Mouse (Mus musculus): Measurements from ENCODE around the gene Nr3c2.

Nr3c2 gene

DNA sequence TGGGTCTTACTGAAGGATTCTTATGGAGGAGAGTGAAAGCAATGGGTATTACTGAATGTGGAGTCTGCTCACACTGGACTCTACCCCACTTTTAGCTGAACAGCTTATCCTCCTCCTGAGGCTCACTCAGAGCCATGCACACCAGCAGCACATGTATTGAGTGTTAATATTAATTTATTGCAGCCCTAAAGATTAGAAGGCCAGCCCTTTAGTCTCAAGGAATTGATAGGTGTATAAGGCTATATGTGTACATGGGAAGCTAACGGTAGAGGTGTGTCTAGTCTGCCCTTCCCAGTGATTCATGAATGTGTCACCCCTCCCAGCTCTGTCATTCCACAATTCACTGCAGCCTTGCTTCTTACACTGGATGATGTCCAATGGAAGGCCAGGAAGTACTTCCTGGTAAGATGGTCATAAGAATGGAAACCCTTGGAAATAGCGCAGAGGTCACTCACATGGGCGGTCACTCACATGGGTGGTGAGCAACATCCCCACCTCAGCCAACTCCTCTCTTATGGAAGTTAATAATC, 156.3 kb downstream of the Nr3c2 start:
- DNase-seq (ENCODE audit: low spot score in 2 of 2) = no peak

GRCm38 (mm10) chr8:77056853-77057252, 157.6 kb downstream of the Nr3c2 start:
- DNase-seq (ENCODE audit: low spot score in 2 of 2) = no peak

DNA sequence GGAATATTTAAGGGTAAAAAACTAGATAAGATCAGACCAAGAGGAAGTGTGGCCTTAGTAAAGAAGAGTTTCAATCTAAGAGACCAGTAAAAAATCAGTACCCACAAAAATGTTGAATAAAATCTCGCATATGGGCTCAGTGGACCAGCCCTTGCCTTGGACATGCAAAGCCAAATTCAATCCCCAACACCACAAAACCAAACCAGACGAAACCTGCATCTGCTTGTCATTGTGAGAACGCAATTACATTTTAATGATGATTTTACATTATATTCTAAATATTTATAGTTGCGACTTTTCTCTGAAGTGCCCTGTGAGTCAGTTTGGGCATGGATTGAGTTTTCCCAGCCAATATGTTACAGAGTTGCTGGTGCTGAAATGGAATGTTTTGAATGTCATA, 183.4 kb downstream of the Nr3c2 start:
- no peak for DNase-seq (ENCODE audit: low spot score in 2 of 2)

- peak in 1 of 2 experiments; percentile 42 for DNase-seq (ENCODE audit: low spot score in 2 of 2)
Observed at GRCm38 (mm10) chr8:77086036-77086435, 186.8 kb downstream of the Nr3c2 start.

- DNase-seq (ENCODE audit: low spot score in 2 of 2) = no peak
Observed at GRCm38 (mm10) chr8:77096721-77097120, 197.5 kb downstream of the Nr3c2 start.

- DNase-seq (ENCODE audit: low spot score in 2 of 2) = no peak
Observed at GRCm38 (mm10) chr8:77098101-77098500, 198.9 kb downstream of the Nr3c2 start.

- DNase-seq (ENCODE audit: low spot score in 2 of 2) = no peak
Observed at GRCm38 (mm10) chr8:77100370-77100769, 201.1 kb downstream of the Nr3c2 start.

DNA sequence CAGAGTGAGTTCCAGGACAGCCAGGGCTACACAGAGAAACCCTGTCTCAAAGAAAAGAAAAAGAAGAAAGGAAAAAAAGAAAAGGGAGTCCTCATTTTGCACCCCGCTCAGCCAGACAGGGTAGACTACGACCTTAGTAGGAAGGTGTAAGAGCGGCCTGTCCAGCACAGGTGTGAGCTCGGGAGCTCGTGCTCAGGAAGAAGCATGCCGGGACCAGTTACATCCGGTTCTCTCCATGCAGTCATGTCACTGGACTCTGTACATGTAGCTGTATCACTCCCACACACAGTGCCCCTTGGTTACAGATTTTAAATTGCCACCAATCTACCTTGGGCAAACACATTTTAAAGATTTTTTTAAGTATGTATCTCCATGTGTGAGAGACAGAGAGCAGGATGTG, 203.6 kb downstream of the Nr3c2 start:
- DNase-seq (ENCODE audit: low spot score in 2 of 2) = no peak

DNA sequence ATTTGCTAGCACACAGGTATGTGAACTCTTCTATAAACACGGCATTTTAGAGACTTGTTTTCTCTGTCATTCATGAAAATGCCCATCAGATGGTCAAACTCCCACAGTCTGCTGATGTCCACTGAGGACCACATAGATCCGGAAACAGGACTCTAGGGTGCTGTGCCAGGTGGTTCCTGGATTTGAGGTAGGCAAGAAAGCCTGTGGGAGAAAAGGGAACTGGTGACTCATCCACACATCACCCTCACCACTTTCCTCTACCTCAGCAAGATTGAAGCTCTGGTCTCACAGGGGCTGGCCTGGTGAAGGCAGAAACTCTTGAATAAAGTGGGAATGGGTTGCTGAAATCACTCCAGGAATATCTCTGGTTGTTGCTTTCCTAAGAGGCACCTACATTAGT, 213.5 kb downstream of the Nr3c2 start:
- no peak for DNase-seq (ENCODE audit: low spot score in 2 of 2)

- DNase-seq (ENCODE audit: low spot score in 2 of 2) = peak; percentile 22 to 35
Observed at GRCm38 (mm10) chr8:77114769-77115168, 215.5 kb downstream of the Nr3c2 start.

DNA sequence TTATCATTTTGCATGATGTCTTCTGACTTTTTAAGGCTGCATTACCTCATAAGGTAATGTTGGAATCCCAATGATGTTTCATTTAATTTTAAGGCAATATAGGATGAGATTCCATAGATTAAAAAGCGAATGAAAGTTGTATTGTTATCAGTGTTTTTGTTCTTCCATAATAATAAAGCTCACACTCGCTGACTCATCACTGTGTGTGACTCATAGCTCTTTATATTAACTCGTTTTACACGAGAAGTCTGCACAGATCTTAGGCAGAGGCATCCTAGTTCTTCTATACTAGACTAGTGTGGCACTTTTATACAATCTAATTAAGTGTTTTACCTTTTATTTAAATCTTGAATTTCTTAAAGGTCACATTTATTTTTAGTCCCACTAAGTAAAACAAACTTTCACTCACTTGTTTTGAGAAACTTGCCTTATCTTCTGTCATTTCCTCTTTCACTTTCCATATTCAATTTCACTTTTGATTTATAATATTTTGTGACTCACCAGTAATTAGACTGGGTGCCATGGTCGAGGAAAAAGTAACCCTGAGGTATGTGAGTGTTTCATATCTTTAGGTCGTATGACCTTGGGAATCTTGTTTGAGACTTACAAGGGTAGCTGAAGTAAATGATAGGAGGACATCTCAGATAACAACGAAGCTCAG, 217.3 kb downstream of the Nr3c2 start:
- no peak for DNase-seq (ENCODE audit: low spot score in 2 of 2)

DNA sequence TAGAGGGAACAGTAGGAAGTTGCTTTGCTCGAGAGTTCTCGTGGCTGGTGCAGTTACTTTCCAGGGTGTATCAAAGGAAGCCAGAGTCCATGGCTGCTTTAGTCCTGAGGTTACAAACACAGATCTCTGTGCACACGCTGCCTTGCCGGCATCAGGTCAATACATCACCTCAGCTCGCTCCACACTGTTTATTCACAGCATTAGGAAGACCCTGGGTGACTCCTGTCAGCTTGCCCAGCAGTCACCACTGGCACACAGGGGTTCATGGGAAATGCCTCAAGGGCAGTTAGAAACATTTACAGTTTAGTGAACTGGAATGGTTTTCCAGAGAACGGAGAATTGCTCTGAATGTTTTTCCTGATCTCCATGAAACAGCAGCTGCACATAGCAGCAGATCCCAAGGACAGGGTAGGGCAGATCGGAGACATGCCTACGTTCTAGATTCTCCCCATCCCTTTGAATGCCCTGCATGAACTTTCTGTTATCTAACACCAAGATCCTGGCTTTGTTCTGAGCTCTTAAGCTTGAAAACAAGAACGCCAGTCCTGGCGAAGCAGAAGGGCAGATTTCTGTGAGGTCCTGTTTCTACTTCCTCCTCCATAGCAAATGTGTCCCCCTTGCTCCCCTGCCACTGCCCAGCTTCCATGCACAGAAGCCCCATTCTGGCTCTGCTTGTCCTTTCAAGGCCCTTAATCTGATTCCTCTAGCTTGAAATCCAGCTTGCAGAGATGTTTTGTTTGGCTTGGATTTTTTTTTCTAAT, 221.7 kb downstream of the Nr3c2 start:
- no peak for DNase-seq (ENCODE audit: low spot score in 2 of 2)

DNA sequence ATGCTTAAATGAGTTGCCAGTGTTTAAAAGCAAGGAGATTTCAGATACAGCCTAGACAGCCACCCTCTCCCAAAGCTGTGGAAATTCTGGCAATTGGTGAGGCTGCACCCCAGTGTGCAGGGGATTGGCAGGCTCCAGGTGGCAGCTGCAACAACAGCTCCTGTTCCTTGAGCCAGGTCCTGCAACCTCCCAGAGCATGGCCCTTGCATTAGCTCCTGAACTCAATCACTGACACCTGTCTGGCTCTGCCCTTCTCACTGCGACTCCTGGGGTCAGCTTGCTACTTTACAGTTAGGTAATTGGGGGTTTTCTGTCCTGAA, 222.3 kb downstream of the Nr3c2 start:
- no peak for DNase-seq (ENCODE audit: low spot score in 2 of 2)

GRCm38 (mm10) chr8:77122300-77122699, 223.1 kb downstream of the Nr3c2 start:
- no peak for DNase-seq (ENCODE audit: low spot score in 2 of 2)

DNA sequence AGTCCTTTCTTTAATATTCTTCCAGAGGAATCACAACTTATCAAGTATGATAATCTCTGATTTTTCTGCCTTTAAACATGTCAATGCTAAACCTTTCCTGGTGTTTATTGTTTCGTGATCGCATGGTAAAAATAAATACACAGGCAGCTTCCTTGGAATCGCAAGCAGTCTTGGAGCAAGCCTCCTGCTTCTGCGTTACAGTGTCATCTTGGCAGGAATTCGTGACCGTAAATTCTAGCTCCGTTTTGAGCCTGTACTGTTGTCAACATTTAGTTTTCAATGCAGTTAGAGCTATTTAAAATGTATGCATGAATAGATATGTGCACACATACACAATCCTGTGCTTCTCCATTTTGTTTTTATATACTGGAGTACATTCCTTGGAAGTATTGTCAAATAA, 226.5 kb downstream of the Nr3c2 start:
- DNase-seq (ENCODE audit: low spot score in 2 of 2) = no peak

GRCm38 (mm10) chr8:77128006-77128405, 228.8 kb downstream of the Nr3c2 start:
- DNase-seq (ENCODE audit: low spot score in 2 of 2) = no peak

DNA sequence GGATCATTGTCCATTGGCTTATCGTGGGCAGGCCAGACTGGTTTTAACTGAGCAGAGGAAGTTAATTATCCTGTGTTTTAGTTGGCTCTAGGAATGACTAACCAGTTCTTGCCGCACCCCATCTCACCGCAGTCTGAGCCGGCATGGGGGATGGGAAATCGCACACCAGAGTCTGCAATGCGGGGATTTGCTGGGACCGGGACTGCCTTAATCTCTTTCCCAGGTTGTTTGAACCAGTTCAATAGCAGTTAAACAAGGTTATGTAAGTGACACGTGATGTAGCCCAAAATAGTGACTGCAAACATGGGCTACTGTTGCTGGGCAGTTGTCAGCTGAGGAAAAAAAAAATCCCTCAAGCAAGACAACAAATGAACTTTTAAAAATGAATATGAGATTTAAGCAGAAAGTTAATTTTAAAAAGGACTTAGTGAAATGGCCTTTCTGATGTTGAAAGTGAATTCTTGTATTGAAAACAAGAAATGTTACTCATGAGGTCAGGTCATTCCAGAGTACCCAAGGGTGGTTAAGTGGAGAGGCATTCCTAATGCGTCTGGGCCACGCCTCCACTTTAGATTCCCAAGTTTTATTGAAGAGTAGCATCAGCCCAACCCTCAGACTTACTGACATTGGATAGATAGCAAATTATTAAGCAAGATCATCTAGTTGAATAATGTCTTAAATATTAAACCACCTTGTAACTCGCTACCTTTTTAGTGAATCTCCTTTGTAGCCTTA, 233.8 kb downstream of the Nr3c2 start:
- DNase-seq (ENCODE audit: low spot score in 2 of 2) = peak in 1 of 2 experiments; percentile 40

GRCm38 (mm10) chr8:77133797-77134385, 234.6 kb downstream of the Nr3c2 start:
- DNase-seq (ENCODE audit: low spot score in 2 of 2) = no peak

GRCm38 (mm10) chr8:77145285-77145684, 246.0 kb downstream of the Nr3c2 start:
- no peak for DNase-seq (ENCODE audit: low spot score in 2 of 2)

GRCm38 (mm10) chr8:77154496-77154895, 255.3 kb downstream of the Nr3c2 start:
- DNase-seq (ENCODE audit: low spot score in 2 of 2) = peak in 1 of 2 experiments; percentile 13

GRCm38 (mm10) chr8:77169320-77169719, 270.1 kb downstream of the Nr3c2 start:
- no peak for DNase-seq (ENCODE audit: low spot score in 2 of 2)

DNA sequence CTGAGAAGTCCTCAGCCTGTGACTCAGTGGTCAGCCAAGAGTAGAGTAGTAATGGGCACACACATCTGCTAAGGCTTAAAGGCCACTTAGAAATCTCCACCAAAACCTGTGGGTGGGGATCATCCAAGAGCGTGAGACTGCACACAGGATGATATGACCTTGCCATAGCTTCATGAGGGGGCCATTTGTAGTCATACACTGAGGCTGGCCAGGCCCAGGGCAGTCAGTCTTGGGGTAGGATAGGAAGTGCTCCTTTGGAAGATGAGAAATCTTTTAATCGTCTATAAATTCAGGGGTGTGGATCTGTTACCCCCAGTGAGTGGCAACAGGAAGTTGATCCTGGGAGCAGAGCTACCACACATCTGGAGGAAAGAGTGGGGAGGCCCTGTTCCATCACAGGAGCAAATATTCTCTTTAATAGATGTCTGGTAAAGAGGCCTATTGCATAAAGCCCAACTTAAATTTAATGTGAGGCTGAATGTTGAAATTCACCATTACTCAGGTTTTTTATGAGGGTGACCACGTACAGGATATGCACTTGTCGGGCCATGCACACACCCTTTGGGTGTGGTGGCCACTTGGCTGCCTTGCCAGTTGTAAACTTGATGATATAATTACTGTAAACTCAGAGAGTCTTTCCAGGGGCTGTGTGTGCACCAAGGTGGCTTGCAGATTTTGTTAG, 270.7 kb downstream of the Nr3c2 start:
- no peak for DNase-seq (ENCODE audit: low spot score in 2 of 2)

Measured in left cerebral cortex, adult 9 months (tissue).